Mouse (Mus musculus) c-Kit-positive CD71-positive TER-119-negative erythroid progenitor cells, embryonic 14.5 days (primary cell): ENCODE results near the gene Cped1.
"Not testable (repeated sequence)": the region's sequence is repeated elsewhere in the genome, so short reads cannot be mapped to it uniquely, and the experiment has no call there.

Experiments used
- DNase-seq: peaks from one replicate; pipeline ENCODE4 v3.0.0-alpha.2; 2013; ENCODE audit warnings: low read depth

The Cped1 gene

GRCm38 (mm10) chr6:22086056-22086455, 100.3 kb downstream of the Cped1 start:
- no peak for DNase-seq

GRCm38 (mm10) chr6:22088346-22089064, 102.8 kb downstream of the Cped1 start:
- DNase-seq: no peak

GRCm38 (mm10) chr6:22091773-22092172, 106.1 kb downstream of the Cped1 start:
- no peak for DNase-seq

GRCm38 (mm10) chr6:22093792-22094191, 108.1 kb downstream of the Cped1 start:
- no peak for DNase-seq

- peak; percentile 23 for DNase-seq
These were observed 112.0 kb downstream of the Cped1 start for GRCm38 (mm10) chr6:22097709-22098108.

- DNase-seq: no peak
These were observed 114.1 kb downstream of the Cped1 start for GRCm38 (mm10) chr6:22099832-22100231.

- no peak for DNase-seq
These were observed 116.2 kb downstream of the Cped1 start for GRCm38 (mm10) chr6:22101939-22102338.

- DNase-seq: no peak
These were observed 117.0 kb downstream of the Cped1 start for GRCm38 (mm10) chr6:22102752-22103151.

- no peak for DNase-seq
These were observed 118.0 kb downstream of the Cped1 start for GRCm38 (mm10) chr6:22103713-22104112.

- no peak for DNase-seq
These were observed 118.5 kb downstream of the Cped1 start for GRCm38 (mm10) chr6:22104211-22104610.

GRCm38 (mm10) chr6:22114079-22114478, 128.4 kb downstream of the Cped1 start:
- DNase-seq: no peak

GRCm38 (mm10) chr6:22116679-22117078, 131.0 kb downstream of the Cped1 start:
- no peak for DNase-seq

- DNase-seq: peak; percentile 14
These were observed 136.4 kb downstream of the Cped1 start for GRCm38 (mm10) chr6:22122080-22122479.

- no peak for DNase-seq
These were observed 137.0 kb downstream of the Cped1 start for GRCm38 (mm10) chr6:22122693-22123092.

- no peak for DNase-seq
These were observed 137.6 kb downstream of the Cped1 start for GRCm38 (mm10) chr6:22123332-22123731.

GRCm38 (mm10) chr6:22124575-22125330, 139.0 kb downstream of the Cped1 start:
- DNase-seq: not testable (repeated sequence)

- DNase-seq: no peak
These were observed 149.4 kb downstream of the Cped1 start for GRCm38 (mm10) chr6:22135038-22135631.

- DNase-seq: no peak
These were observed 151.1 kb downstream of the Cped1 start for GRCm38 (mm10) chr6:22136805-22137204.

- no peak for DNase-seq
These were observed 155.1 kb downstream of the Cped1 start for GRCm38 (mm10) chr6:22140786-22141185.

- DNase-seq: no peak
These were observed 161.5 kb downstream of the Cped1 start for GRCm38 (mm10) chr6:22147236-22147635.

GRCm38 (mm10) chr6:22148511-22148910, 162.8 kb downstream of the Cped1 start:
- no peak for DNase-seq

GRCm38 (mm10) chr6:22157461-22157860, 171.7 kb downstream of the Cped1 start:
- no peak for DNase-seq

GRCm38 (mm10) chr6:22161944-22162343, 176.2 kb downstream of the Cped1 start:
- DNase-seq: no peak
